Mouse (Mus musculus) heart, postnatal 36 days (tissue): ENCODE results near the gene 1700029I15Rik. TPM values are rescaled to one million over a fixed set of nuclear protein-coding genes. Genes with fewer than 3 reads are reported as not detected.

ENCODE experiments used
- DNase-seq, 2 experiments: peaks; one replicate each; pipeline ENCODE4 v3.0.0; 2021 to 2022
- intact Hi-C: fragments of 180-260 bp; cut with DNase I; formaldehyde crosslinking; loops from one replicate; pipeline ENCODE4 v1.15.1; 2025
- total RNA-seq, 2 experiments: library from RNA; stranded (reverse); gene quantifications; 2 replicates each; pipeline ENCODE4 v1.2.3; 2021

The 1700029I15Rik gene
- 1 to 10 TPM; 1.7 TPM for total RNA-seq

DNA sequence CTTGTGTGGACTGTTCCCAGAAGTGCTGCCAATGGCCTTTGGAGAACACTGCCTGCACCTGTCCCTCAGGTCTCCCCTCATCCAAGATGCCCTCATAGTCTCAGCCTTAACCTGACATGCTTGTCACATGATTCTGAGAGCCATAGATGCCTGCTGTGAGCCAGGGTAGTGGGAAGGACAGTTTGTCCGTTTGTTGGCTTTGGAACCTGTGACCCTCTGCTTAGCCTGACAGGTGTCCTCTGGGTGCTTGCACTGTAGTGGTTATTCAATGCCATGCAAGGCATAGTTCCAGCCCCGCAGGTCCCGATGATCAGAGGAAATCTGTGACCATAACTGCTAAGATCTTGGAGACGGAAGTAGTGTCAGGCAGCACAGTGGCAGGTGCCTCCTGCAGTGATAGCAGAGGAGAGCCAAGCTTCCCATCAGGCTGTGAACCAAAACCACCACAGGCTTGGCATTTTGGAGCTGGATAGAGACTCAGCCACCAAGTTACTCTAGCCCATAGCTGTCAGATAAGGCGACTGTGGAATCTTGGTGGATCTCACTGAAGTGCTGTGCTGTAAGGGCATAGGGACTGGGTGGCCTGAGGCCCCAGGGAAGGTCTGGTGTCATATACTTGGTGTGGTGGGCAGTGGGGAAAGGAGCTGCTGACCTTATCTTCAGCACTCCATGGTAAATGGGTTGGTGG, at the start of gene 1700029I15Rik:
TSS of gene 1700029I15Rik (plus strand) at position 638 of the 688 bp plus-strand sequence.
- no peak for DNase-seq
- intact Hi-C loops: no loop called here

DNA sequence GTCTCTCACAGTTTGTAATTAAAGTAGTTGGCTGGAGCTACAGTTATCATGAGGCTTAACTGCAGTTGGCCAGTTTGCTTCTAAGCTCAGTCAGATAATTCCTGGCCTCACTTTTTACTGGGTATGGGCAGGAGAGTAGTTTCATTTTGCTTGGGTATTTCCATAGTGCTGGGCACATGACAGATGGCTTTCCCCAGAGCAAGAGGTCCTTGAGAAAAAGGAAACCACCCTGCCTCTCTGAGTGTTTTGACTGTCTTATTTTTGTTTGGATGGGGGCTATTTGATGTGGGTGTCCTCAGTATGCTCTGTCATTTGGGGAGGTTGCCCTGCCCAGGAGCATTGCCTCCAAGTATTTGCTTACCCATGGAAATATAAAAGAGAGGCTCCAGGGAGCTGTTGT, 39.9 kb upstream of the 1700029I15Rik start:
- intact Hi-C loops: no loop called here
- no peak for DNase-seq

DNA sequence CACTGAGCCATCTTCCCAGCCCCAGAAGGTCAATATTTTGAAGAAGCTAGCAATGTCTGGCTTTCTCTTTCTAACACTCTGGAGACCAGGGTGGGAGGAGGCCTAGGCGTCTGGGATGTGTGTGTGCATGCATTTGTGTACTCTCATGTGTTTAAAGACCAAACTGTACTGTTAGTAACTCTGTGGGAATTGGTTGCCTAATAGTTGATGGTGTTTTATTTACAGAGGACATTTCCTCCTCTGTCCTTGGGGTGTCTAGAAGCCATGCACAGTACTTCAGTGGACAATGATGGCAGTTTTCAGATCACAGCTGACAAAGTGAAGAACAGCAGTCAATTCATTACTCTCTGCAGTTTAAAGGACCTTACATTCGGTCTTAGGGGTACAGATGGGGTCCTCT, 35.1 kb upstream of the 1700029I15Rik start:
- intact Hi-C loops: no loop called here
- DNase-seq: no peak

DNA sequence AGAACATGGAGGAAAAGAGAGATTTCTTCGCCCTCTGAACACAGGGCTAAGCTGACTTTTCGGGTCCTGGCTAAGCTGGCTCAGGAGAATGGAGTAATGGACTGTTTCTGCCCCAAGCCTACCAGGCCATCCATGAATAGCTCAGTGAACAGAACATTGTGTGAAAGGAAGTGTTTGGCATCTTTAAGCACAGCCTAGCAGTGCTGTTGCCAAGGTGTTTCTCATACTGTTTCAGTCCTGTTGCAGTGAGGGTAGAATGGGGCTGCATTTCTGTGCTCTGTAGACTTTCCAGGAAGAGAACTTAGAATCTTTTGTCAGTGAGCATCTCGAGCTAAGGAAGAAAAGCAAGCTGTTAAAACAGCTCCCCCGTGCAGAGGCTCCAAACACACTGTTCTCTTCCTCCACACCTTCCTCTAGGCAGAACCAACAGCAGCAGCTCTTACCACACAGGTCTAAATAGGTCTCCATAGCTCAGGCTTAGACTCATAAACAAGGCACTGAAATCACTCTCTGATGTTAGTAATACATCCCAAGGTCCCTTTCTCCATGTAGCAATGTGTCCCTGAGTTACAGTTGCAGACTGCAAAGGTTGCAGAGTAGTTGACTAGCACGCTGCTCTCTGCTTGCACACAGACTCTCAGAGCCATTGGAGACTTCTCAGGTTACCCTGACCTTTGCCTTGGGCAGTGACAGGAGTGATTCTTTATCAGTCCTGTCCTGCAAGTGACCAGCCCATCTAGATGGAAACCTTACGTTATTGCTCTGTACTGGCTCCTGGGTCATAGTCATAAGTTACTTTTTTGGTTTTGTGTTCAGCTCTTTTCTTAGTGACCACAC, 32.5 kb upstream of the 1700029I15Rik start:
- DNase-seq: no peak
- intact Hi-C loops: no loop called here

DNA sequence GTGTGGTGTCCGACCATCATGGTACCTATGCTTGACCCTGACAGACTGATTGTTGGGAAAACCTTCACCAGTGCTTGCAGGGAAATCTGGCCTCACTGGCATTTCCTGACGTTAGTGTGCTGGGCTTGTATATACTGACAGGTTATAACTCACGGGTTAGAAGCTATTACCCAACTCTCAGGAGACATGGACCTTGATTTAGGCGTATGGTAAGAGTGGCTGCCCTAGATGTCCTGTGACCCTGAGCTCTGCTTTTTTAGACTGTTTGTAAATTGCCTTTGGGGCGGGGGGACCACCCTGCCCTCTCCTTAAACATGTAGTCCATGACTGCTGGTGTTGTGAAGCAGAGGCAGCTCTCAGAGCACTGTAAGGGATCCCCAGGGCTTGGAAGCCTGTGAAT, 31.7 kb upstream of the 1700029I15Rik start:
- DNase-seq: no peak
- intact Hi-C loops: no loop called here

DNA sequence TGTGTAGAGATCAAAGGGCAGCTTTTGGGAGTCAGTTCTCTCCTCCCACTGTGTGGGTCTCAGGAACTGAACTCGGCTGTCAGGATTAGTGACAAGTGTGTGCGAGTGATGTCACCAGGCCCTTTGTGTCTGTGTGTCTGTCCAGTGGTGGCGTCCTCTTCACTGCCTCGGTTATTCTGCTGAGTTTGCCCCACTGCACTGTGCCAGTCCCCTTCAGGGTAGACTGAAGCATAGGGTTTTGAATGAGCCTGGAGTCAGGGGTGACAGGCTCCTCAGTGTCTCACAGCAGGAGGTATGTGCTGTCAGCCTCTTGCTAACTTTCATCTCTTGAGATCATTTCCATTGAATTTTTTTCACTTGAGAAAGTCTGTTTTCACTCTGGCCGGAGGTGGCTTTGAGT, 28.9 kb upstream of the 1700029I15Rik start:
- intact Hi-C loops: no loop called here
- no peak for DNase-seq

DNA sequence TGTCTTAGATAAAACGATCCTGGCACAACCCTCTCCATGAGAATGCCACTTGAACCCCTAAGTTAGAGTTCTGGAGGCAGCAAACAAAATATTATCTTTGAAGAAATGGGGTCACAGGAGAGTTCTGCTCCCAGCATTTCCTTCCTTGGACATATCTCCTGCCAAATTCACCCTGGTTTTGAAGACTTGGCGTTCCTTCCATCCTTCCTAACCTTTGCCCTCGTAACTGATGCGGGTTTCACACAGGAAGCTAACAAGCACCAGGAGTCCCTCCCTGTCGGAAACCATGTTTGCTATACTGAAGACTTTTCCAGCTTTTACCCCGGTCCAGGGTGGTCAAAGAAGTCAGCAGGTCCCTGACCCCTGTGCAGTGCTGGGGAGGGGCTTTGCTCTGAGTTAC, 28.1 kb upstream of the 1700029I15Rik start:
- peak in 1 of 2 experiments; percentile 25 for DNase-seq
- intact Hi-C loops: no loop called here

DNA sequence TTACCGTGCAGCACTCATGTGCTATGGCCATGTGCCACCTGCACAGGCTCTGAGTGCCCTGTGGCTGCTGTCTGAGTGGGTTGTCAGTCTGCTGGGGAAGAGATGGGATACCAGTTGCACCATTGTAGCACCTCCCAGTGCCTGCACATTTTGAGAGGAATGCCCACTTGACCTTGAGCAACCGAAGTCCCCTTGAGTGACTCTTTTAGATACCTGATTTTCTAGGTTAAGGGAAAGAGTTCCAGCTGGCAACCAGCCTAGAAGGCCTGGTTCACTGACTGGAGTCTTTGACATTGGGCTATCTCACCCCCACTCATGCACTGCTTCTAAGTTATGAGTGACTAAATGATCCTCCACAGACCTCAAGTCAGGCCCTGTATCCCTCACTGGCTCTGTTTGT, 23.0 kb upstream of the 1700029I15Rik start:
- no peak for DNase-seq
- intact Hi-C loops: no loop called here

DNA sequence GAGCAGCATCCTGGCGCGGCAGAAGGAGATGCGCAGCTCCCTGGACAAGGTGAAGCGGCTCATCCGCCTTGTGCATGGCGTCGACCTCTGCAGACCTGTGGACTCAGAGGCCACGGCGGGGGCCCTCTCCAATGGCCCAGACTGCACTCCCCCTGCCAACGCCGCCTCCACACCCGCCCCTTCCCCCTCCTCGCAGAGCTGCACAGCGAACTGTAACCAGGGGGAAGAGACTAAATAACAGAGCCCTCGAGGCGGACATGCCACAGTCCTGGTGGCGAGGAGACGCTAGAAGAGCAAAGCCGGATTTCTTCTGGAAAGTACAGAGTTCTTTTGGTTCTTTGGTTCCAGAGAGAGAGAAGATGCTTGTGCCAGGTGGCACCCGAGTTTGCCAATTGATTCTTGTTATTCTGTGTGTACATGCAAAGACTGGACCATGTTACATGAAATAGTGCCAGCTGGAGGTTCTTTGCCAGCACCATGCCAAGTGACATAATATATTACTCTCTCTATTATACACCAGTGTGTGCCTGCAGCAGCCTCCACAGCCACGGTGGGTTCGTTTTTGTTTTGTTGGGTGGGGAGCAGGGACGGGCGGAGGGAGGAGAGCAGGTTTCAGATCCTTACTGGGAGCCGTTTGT, 22.0 kb upstream of the 1700029I15Rik start:
- intact Hi-C loops: no loop called here

DNA sequence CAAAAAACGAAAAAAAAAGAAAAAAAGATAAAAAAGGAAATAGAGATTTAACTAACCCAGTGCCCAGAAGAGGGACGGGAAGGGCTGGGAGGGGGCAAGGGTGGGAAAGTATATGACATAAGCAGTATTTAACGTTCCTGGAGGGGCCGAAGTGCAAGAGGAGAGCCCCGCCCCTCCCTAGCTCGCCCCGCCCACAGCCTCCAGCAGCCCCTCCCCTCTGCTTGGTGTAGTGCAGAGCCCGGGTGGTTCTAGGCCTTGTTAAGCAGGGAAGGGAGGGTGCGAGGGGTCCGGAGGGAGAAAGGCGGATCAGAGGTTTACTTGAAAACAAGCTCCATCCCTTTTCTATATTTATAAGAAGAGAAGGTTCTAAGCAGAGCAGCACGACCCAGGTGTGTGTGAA, 21.4 kb upstream of the 1700029I15Rik start:
- DNase-seq: peak in 1 of 2 experiments; percentile 1
- intact Hi-C loops: no loop called here

More for the DNA sequence above, 22.0 kb upstream of the 1700029I15Rik start:
- no peak for DNase-seq

DNA sequence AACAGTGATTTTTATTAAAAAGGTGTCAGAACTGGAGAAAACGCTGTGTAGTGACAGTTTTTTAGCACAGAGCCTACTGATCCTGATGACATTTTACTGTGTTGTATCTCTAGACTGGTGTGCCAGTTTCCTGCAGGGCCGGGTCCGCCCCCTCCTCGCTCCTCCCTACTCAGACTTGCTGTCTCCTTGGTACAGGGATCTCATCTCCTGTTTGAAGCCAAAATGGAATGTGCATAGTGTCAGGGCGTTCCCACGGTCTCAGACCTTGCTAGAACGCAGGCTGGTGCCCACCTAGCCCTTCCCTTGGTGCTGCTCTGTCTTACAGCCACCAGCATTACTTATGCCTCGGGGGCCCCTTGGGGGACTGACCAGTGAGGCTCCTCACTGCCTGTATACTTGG, 20.5 kb upstream of the 1700029I15Rik start:
- intact Hi-C loops: no loop called here
- DNase-seq: peak in 1 of 2 experiments; percentile 1

DNA sequence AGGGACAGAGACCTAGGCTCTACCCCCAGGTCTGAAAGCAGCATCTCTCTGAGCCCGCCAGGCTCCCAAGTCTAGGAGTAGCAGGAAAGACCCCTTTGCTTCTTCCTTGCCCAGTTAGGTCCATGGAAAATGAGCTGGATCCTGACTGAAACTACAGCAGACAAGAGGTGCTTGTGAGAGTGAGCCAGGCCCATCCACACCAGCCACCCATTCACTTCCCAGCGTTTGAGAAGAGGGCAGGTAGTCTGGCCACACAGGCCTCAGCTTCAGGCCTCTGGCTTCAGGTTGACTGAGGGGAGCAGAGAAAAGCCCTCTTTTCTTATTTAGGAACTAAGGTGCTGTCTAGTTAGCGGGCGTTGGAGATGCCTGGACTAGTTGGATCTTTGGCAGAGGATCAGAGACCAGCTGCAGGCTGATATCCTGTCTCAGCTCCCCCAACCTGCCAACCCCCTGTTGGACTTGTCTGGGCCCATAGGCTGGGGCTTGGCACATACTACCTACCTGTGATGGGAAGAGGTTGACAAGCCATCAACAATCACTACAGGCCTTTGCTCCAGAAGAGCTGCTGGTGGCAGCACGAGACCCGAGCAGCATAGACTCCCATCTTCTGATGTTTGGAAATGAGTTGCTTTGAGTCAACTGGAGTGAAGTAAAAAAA, 19.6 kb upstream of the 1700029I15Rik start:
- intact Hi-C loops: no loop called here
- peak in 1 of 2 experiments; percentile 1 for DNase-seq

DNA sequence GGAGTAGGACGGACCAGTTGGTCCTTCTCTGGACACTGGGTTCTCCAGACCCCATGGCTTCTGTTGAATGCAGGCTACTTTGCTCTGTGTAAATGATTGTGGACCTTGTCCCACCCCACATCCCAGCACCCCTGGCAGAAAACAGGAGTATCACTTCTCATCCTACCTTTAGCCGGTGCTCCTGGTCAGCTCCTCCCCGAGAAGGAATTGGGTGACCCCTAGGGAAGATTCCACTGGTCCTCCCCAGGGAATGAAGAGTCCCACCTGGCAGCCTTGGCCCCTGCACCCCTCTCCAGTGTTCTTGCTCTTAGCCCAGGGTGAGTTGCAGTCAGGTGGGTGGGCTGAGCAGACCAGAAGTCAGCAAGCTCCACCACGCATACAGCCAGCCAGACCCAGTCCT, 18.3 kb upstream of the 1700029I15Rik start:
- intact Hi-C loops: no loop called here
- DNase-seq: no peak

DNA sequence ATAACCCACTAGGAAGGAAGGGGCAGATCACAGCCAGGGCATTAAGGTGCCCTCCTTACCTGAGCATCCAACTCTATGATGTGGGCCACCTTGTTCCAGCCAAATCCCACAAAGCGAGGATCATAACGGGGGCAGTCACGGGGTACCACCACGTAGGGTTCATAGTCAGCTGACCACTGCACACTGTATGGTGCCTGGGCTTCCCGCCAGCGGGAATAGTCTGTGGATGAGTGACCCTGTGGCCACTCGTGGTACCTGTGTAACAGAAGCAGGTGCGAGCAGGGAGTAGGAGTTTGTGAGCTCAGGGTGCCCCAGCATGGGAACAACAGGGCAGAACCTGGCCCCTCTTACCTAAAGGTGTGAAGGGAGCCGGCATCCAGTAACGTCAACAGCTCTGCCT, 16.8 kb upstream of the 1700029I15Rik start:
- DNase-seq: no peak
- intact Hi-C loops: no loop called here

DNA sequence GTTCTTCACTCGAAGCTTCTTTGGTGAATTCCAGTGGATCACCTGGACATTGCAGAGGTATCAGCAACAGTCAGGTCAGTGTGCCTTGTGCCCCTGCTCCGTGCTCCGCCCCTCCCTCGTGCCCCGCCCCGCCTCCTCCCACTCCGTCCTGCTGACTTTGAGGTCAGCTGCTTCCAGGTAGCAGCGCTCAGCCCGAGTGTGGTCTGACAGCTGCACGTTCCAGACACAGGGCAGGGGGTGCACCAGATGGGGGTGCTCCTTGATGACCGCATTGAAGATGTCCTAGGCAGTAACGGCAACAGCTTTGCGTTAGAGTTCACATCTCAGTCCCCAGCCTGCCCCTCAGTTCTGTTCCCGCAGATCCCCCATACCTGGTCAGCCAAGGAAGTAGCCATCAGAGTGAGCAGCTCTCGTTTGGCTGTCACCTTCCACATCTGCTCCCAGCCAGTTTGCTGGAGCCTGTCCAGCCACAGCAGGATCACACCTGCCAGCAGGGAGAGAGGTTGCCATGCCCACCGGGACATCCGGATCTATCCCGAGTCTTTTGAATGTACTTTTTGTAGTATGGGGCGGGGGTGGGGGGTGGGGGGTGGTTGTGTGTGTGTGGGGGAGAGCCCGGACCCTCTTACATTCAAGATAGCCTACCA, 14.8 kb upstream of the 1700029I15Rik start:
- DNase-seq: no peak
- intact Hi-C loops: no loop called here

DNA sequence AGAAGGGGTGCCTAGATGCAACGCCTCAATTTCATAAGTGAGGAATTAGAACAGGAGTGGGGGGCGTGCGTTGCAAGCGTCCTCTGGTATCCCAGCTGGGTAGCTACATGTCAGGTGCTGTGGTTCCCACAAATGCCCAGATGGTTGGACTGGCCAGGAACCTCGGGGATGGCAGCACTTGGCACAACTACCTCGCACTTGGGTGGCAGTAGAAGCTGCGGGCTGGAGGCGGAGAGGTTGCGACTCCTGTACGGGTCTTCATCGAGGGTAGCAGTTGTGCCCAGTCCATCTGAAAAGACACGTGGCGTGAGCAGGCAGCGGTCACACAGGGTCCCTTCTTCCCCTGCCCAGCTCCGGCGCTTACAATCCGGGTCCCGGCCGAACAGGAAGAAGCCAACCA, 12.0 kb upstream of the 1700029I15Rik start:
- DNase-seq: no peak
- intact Hi-C loops: no loop called here

DNA sequence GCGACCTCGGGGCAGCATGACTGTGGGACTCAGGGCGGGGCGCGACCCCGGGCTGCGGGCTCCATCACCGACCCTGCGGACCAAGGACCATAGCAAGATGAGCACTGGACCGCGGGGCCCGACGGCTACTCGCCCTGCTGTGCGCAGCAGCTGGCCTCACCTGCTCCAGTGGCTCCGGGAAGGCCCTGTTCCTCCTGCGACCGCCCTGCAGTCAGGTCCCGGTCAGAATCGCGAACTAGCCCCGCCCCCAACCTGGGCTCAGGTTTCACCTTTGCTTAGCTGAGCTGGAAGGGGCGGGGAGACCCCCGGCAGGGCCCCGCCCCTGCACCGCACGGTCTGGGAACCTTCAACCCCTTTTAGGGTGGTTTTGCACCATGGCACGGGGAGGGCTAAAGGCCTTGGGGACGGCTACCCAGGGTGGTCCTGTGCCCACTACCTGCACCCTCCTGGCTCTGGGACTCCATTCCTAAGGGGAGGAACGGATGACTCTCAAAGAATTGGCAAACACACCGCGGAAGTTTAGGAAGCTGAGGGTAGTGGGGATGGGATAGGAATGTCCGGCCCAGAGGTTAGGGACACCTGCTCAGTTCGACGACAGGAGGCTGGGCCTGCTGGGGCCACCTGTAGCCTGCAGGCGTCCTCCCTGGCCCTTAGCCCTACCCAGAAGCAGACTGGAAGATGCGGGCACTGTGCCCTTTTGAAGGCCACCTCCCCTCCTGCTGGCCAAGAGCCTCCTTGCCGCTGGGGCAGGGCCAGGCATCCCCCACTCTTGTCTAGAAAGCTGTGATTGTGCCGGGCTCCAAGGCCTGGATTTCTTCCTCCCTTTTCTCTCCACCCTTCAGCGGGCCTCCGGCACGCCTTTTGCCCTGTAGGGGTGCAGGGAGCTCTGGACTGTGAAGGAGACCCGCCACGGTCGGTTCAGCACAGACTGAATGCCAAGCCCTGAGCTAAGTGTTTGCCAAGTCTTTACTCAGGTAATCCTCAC, 11.2 kb upstream of the 1700029I15Rik start:
- intact Hi-C loops: no loop called here
- DNase-seq: no peak

DNA sequence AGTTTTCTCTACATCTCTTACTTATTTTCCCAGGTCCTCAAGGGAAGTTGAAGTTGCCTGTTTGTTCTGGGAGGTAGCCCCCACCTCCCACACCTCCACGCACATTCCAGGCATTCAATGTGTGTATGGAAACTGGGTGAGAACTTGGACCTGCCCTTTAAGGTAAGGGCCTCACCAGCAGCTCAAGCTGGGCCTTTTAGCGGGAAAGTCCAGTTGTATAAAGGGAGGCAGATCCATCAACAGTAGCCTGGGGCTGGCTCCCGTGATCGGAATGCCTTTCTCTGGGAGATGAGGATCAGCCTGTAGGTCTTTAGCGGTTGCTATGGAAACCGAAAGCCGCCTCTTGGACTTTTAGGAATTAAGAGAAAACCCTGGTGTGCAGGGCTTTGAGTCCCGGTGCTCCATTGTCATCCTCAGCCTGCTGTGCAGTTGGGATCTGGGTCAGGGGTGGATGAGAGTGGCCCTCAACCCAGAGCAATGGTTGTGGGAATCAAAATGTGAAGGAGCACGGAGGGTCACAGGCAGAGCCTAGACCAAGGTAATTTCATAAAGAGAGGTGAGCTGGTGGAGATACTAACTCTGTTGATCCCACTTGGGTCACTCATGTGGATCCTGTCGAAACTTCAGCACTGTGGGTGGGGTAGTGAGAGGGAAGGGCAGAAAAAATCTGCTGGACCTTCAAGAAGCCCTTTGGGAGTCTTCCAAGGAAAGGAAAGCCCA, 10.2 kb upstream of the 1700029I15Rik start:
- intact Hi-C loops: no loop called here
- no peak for DNase-seq
